Mouse (Mus musculus) embryonic facial prominence, embryonic 12.5 days (tissue): ENCODE measurements around the gene Aup1. TPM values are rescaled to one million over a fixed set of nuclear protein-coding genes. Genes with fewer than 3 reads are reported as not detected.
A peak's percentile ranks its signal among the peaks of the same experiment; 100 is the strongest.

ENCODE experiments used
- ATAC-seq: fragments of 200-750 bp; cut with Nextera tagmentation; 2 replicates; pipeline ENCODE4 v1.8.0; 2017; ENCODE audit not compliant: insufficient number of reproducible peaks, insufficient read depth, low FRiP score, low TSS enrichment
- H3K27ac ChIP-seq: fragments of 300-500 bp; sonication (generic); 2 replicates; pipeline ENCODE4 v1.5.1; 2016; ENCODE audit warnings: mild to moderate bottlenecking
- H3K27me3 ChIP-seq: fragments of 300-500 bp; sonication (generic); 2 replicates; pipeline ENCODE4 v1.6.1; 2016; ENCODE audit warnings: mild to moderate bottlenecking, moderate library complexity
- H3K36me3 ChIP-seq: fragments of 300-500 bp; sonication (generic); 2 replicates; pipeline ENCODE4 v1.6.1; 2016; ENCODE audit warnings: mild to moderate bottlenecking
- H3K4me1 ChIP-seq: fragments of 300-500 bp; sonication (generic); 2 replicates; pipeline ENCODE4 v1.6.1; 2016
- H3K4me2 ChIP-seq: fragments of 300-500 bp; sonication (generic); replicated peaks from 2 replicates; pipeline ENCODE4 v1.6.1; 2016; ENCODE audit warnings: mild to moderate bottlenecking, moderate library complexity
- H3K4me3 ChIP-seq: fragments of 300-500 bp; sonication (generic); 2 replicates; pipeline ENCODE4 v1.5.1; 2016; ENCODE audit warnings: mild to moderate bottlenecking
- H3K9ac ChIP-seq: fragments of 300-500 bp; sonication (generic); 2 replicates; pipeline ENCODE4 v1.6.1; 2016; ENCODE audit warnings: mild to moderate bottlenecking, moderate library complexity
- H3K9me3 ChIP-seq: fragments of 300-500 bp; sonication (generic); 2 replicates; pipeline ENCODE4 v1.6.1; 2016; ENCODE audit warnings: mild to moderate bottlenecking, moderate library complexity
- WGBS: fragments of 180-500 bp; shearing (Covaris S2); methylation state at CpG from one replicate; pipeline ENCODE4 v1.1.7; 2016; 5-methylcytosine and 5-hydroxymethylcytosine counted together
- polyA plus RNA-seq: library from polyadenylated mRNA; unstranded; fragments of >200 nt; fragmentation: Nextera tagmentation; extraction: Ambion mirVana; gene quantifications from 2 replicates; pipeline ENCODE4 v1.2.1, GENCODE M21; 2016

The Aup1 gene
- polyA plus RNA-seq, 1 experiment from 2014 or later = 154 TPM

GRCm38 (mm10) chr6:83070311-83071219, 16.2 kb downstream of the Aup1 start:
- Histone ChIP-seq H3K4me1 (0 out of 2 replicates have a peak, but pooled peaks cover 6% of the 10 kb centered on the region), H3K36me3 (no peaks in the 10 kb centered on the region), H3K27ac (no peak overlapping the region), H3K27me3 (peaks cover 96% of the 10 kb centered on the region), H3K9me3 (no peaks in the 10 kb centered on the region), H3K4me3 (peak overlapping the region; percentile 30), H3K9ac (0 out of 2 replicates have a peak overlapping the region, but pooled peaks have one; percentile 15), H3K4me2 (peak overlapping the region; percentile 51)
- WGBS = 2% methylated on average over 55 of the region's 58 CpGs
- peak; percentile 36; the same call in 1 of the 2 replicates for ATAC-seq

- Histone ChIP-seq H3K27me3 (peaks cover 93% of the 10 kb centered on the region), H3K4me2 (peak overlapping the region; percentile 51), H3K4me3 (peak overlapping the region; percentile 30), H3K36me3 (no peaks in the 10 kb centered on the region), H3K4me1 (0 out of 2 replicates have a peak, but pooled peaks cover 6% of the 10 kb centered on the region), H3K9me3 (no peaks in the 10 kb centered on the region), H3K9ac (no peak overlapping the region), H3K27ac (no peak overlapping the region)
- peak; percentile 55 for ATAC-seq
- WGBS = under 1% methylated on average over 24 of the region's 24 CpGs
These were observed 16.9 kb downstream of the Aup1 start for GRCm38 (mm10) chr6:83071220-83071619.

DNA sequence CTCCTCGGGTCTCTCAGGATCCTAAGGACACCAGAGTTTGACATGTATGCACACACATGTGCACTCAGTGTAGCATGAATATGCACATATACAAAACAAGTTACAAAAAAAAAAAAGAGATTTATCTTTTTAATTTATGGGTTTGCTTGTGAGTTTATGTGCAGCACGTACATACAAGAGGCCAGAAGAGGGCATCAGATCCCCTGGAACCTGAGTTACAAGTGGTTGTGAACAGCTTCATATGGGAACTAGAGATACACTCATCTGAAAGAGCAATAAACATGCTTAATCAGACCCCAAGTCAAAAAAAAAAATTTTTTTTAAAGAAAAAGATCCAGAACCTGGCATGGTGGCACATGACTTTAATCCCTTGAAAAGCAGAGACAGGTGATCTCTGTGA, 20.7 kb downstream of the Aup1 start:
- H3K9ac ChIP-seq = no peak overlapping the region
- H3K9me3 ChIP-seq = no peaks in the 10 kb centered on the region
- peaks cover under 1% of the 10 kb centered on the region; the same call in 1 of the 2 replicates for H3K36me3 ChIP-seq
- H3K27me3 ChIP-seq = peaks cover 58% of the 10 kb centered on the region
- no peak overlapping the region for H3K27ac ChIP-seq
- 17% methylated on average over 2 of the region's 2 CpGs for WGBS
- ATAC-seq = no peak
- no peak overlapping the region for H3K4me3 ChIP-seq
- peaks cover 22% of the 10 kb centered on the region; the same call in 1 of the 2 replicates for H3K4me1 ChIP-seq
- H3K4me2 ChIP-seq = no peak overlapping the region

DNA sequence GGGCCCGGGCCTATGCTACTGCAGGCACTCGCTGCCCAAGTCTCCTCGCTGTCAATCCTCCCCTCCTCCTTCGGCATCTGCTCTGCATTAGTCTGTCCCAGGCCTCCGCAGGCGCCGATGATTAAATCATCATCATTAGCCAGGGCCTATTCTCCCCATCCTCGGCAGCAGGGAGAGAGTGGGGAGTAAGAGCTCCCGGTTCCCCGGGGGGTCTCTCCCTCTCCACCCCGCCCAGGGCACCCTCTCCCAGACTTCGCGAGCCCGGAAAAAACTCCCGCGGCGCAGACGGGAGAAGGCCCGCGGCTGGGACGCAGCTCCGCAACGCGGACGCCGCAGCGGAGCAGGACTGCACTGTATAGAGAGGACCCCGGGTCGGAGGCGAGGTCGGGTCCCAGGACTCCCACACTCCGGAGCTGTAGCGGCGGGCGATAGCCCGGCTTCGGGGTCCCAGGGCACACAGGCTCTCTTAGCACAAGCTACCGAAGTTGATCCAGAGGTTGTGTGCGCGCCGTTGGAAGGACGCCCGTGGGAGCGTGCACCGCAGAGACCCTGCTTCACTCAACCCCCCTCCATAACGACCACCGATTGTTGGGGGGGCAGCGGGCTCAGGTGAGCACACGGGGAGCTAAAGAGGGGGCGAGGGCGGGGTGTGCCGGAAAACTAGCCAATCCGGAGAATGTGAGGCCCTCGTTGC, 23.5 kb downstream of the Aup1 start, which contains the start of gene Pcgf1:
Gene Pcgf1, plus strand, starts transcription at position 240 of the 694 bp plus-strand sequence.
- Histone ChIP-seq H3K4me2 (peak within 1 kb of the TSS; percentile 92), H3K4me1 (peaks cover 16% of the 10 kb centered on the region; the same call in 1 of the 2 replicates), H3K27me3 (peaks cover 40% of the 10 kb centered on the region), H3K9me3 (no peaks in the 10 kb centered on the region), H3K4me3 (peak within 1 kb of the TSS; percentile 76), H3K9ac (peak within 1 kb of the TSS; percentile 75), H3K36me3 (peaks cover 22% of the 10 kb centered on the region), H3K27ac (peak within 1 kb of the TSS; percentile 90)
- under 1% methylated on average over 54 of the region's 54 CpGs for WGBS
- peak; percentile 85 for ATAC-seq

GRCm38 (mm10) chr6:83078324-83078858, 24.1 kb downstream of the Aup1 start:
- peak overlapping the region; percentile 75 for H3K9ac ChIP-seq
- peak; percentile 85 for ATAC-seq
- H3K4me2 ChIP-seq = peak overlapping the region; percentile 92
- no peaks in the 10 kb centered on the region for H3K9me3 ChIP-seq
- under 1% methylated on average over 46 of the region's 46 CpGs for WGBS
- peak overlapping the region; percentile 90 for H3K27ac ChIP-seq
- peaks cover 40% of the 10 kb centered on the region for H3K27me3 ChIP-seq
- H3K4me3 ChIP-seq = peak overlapping the region; percentile 76
- H3K36me3 ChIP-seq = peaks cover 22% of the 10 kb centered on the region
- H3K4me1 ChIP-seq = peaks cover 18% of the 10 kb centered on the region

GRCm38 (mm10) chr6:83080210-83080609, 25.9 kb downstream of the Aup1 start:
- Histone ChIP-seq H3K4me1 (peaks cover 31% of the 10 kb centered on the region), H3K9ac (no peak overlapping the region), H3K27ac (no peak overlapping the region), H3K9me3 (no peaks in the 10 kb centered on the region), H3K27me3 (peaks cover 41% of the 10 kb centered on the region), H3K36me3 (peaks cover 22% of the 10 kb centered on the region), H3K4me2 (no peak overlapping the region), H3K4me3 (no peak overlapping the region)
- 92% methylated on average over 5 of the region's 5 CpGs for WGBS
- ATAC-seq = no peak

DNA sequence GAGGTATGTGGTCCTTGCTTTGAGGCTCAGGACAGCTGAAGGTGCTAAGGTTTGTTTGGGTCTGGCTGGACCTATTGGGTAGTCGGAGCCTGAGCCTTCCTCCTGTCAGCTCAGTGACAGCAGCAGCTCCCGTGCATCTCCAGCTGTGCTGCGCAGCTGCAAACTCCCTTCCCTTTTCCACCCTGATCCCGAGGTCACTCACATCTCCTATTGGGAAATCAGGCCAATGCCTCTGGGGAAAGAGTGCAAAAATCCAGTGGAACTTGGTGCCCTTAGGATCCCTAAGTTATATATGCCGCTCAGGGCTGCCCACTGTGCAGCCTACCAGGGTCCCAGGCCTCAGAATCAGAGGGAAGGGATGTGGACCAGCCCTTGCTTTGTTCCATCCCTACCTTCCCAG, 29.2 kb downstream of the Aup1 start:
- H3K9ac ChIP-seq = peak overlapping the region; percentile 27; the same call in 1 of the 2 replicates
- H3K4me2 ChIP-seq = no peak overlapping the region

DNA sequence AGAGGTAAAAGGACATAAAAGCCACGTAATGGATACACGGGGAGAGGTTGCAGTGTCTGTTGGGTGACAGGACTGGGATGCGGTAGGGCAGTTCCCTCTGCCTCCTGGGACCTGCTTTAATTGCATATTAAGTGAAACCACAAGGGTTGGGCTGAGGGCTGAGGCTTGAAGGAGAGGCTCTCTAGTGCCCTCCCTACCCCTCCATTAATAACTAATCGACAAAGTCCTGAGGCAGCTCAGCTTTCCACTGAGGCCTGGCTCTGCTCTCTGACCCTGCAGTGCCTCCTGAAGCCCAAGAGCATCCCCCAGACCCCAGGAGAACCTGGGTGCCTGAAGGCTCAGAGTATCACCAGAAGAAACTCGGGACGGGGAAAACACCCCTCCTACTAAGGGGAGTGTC, 30.2 kb downstream of the Aup1 start:
- Histone ChIP-seq H3K27ac (no peak overlapping the region), H3K4me2 (no peak overlapping the region), H3K9me3 (no peaks in the 10 kb centered on the region), H3K36me3 (peaks cover 22% of the 10 kb centered on the region), H3K27me3 (peaks cover 74% of the 10 kb centered on the region), H3K9ac (0 out of 2 replicates have a peak overlapping the region, but pooled peaks have one; percentile 7), H3K4me3 (no peak overlapping the region), H3K4me1 (peaks cover 36% of the 10 kb centered on the region)
- ATAC-seq = no peak
- 4% methylated on average over 6 of the region's 6 CpGs for WGBS

More for the DNA sequence above, 29.2 kb downstream of the Aup1 start:
- WGBS = 12% methylated on average over 5 of the region's 5 CpGs
- H3K27ac ChIP-seq = no peak overlapping the region
- ATAC-seq = no peak
- H3K9me3 ChIP-seq = no peaks in the 10 kb centered on the region
- peaks cover 67% of the 10 kb centered on the region for H3K27me3 ChIP-seq
- H3K4me3 ChIP-seq = 0 out of 2 replicates have a peak overlapping the region, but pooled peaks have one; percentile 5
- peaks cover 22% of the 10 kb centered on the region for H3K36me3 ChIP-seq
- peaks cover 43% of the 10 kb centered on the region for H3K4me1 ChIP-seq

GRCm38 (mm10) chr6:83086121-83087035, 32.1 kb downstream of the Aup1 start, which contains the start of gene Lbx2:
Gene Lbx2 (plus strand): TSS chr6:83086367.
- Histone ChIP-seq H3K4me2 (peak within 1 kb of the TSS; percentile 40), H3K9ac (no peak within 1 kb of the TSS), H3K27me3 (peaks cover 90% of the 10 kb centered on the region)

GRCm38 (mm10) chr6:83087205-83087925, 33.0 kb downstream of the Aup1 start:
- H3K4me3 ChIP-seq = peak overlapping the region; percentile 25
- H3K36me3 ChIP-seq = no peaks in the 10 kb centered on the region
- ATAC-seq = no peak
- no peak overlapping the region for H3K27ac ChIP-seq
- no peak overlapping the region for H3K9ac ChIP-seq
- peaks cover 33% of the 10 kb centered on the region for H3K4me1 ChIP-seq
- WGBS = 1% methylated on average over 47 of the region's 47 CpGs
- H3K4me2 ChIP-seq = peak overlapping the region; percentile 40
- H3K27me3 ChIP-seq = peaks cover 86% of the 10 kb centered on the region
- H3K9me3 ChIP-seq = no peaks in the 10 kb centered on the region

More at GRCm38 (mm10) chr6:83086121-83087035, 32.1 kb downstream of the Aup1 start, which contains the start of gene Lbx2:
- Histone ChIP-seq H3K4me3 (peak within 1 kb of the TSS; percentile 25), H3K9me3 (no peaks in the 10 kb centered on the region), H3K27ac (no peak within 1 kb of the TSS), H3K4me1 (peaks cover 33% of the 10 kb centered on the region), H3K36me3 (peaks cover 7% of the 10 kb centered on the region)
- no peak for ATAC-seq
- WGBS = 5% methylated on average over 42 of the region's 42 CpGs
